Mouse (Mus musculus): ENCODE results near the gene Emb. TPM values are rescaled to one million over a fixed set of nuclear protein-coding genes. Genes with fewer than 3 reads are reported as not detected.
A peak's percentile ranks its signal among the peaks of the same experiment; 100 is the strongest.

The Emb gene
- total RNA-seq, 2 experiments from 2014 or later, result 52.9 to 55.5 TPM

GRCm38 (mm10) chr13:117219871-117220500 lies 11.7 kb downstream of the Emb start:
- DNase-seq (ENCODE audit: low spot score in 2 of 2), result no peak

DNA sequence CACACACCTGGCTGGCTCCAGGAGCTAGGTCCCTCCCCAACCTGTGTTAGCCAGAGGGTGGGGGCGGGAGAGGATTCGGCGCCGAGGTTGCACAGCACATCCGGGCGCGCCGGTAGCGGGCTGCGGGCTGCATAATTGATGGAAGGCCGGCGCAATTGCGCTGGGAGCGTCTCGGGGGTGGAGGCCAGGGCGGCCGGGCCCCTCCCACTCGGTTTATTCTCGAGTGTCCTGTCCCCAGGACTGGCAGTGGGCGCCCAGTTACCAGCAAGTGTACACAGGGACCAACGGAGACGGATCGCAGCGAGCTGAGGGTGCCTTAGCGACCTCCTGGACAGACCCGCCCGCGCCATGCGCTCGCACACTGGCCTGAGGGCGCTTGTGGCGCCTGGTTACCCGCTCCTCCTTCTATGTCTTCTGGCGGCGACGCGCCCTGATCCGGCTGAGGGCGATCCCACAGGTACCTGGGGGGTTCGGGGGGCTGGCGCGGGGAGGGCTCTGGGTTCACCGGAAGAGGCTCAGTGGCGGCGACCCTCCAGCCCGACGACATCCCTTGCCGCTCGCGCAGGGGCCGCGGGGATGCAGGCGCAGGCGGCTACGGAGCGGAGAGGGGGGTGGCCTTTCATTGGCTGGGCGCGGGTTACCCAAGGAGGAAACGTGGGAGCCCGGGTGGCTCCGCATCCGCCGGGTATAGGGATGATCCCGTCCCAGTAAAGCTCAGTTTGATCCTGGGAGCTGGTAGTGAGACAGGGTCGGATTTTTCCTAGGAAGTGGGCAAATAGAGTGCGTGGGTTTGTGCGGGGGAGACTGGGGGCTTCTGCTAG lies 12.4 kb downstream of the Emb start, which contains the start of gene Gm17509:
Gm17509 (minus strand) TSS at position 575 of the 821 bp plus-strand sequence.
- peak in 1 of 2 experiments; percentile 37 for DNase-seq (ENCODE audit: low spot score in 2 of 2)

DNA sequence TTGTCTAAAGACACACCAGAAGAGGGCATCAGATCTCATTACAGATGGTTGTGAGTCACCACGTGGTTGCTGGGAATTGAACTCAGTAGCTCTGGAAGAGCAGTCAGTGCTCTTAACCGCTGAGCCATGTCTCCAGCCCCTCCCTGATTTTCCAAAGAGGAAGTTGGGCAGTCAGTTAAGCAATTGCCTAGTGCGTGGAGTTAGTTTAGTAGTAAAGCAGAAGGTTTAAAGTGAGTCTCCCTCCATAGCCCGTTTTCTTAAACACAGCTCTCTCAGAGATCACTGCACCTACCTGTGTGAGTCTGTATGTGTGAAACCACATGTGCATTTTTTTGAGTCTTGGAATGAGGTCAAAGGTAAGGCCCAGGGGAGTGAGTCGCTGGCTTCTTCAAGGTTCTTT lies 14.8 kb downstream of the Emb start:
- DNase-seq (ENCODE audit: low spot score in 2 of 2), result no peak

DNA sequence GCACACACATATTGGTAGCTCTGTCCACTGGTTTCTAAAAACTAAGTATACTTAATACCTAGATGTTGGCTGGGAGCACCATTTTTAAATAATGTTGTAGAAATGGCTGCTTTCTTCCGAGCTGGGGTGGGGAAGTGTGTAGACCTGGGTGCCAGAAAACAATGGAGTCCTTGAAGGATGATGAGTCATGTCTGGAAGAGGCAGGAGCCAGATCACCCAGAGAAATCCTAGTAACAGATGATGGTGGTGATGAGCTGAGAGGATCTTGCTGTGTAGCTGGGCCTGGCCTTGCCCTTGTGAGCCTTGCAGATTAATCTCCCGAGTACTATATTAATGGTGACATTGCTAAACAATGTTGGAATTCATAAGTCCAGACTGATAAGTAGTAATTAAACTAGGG lies 16.6 kb downstream of the Emb start:
- DNase-seq (ENCODE audit: low spot score in 2 of 2), result no peak

- no peak for DNase-seq (ENCODE audit: low spot score in 2 of 2)
Measured at GRCm38 (mm10) chr13:117225561-117225960, 17.2 kb downstream of the Emb start.

DNA sequence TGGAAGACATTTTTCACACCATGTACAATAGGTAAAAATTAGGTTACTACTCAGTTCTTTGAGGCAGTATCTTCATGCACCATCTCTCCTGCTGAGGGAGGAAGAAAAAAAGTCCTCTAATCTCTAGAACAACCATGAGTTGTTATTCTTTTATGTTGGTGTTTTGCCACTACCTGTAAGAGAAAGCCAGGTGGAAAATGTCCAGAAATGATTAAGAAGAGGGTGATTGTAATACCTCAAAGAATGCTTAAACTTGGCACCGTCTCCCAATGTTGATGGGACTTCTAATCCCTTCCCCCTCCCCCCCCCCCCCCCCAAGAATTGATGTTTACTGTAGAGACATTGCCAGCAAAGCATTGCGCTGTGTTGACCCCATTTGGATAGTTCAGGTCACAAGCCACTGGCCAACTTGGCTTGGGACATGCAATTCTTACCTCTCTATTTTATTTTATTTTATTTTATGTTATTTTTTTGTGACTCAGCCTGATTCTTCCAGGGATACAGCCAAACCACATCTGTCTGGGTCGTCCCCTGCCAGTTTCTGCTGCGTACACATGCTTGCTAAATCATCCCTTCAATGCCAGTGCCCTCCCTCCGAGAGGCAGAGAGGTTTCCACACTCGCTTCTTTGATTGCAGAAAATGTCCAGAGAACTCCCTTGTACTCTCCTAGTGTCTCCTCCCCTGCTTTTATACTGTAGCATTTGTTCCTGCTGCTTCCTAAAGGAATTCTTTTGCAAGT lies 22.2 kb downstream of the Emb start:
- DNase-seq (ENCODE audit: low spot score in 2 of 2), result no peak

DNA sequence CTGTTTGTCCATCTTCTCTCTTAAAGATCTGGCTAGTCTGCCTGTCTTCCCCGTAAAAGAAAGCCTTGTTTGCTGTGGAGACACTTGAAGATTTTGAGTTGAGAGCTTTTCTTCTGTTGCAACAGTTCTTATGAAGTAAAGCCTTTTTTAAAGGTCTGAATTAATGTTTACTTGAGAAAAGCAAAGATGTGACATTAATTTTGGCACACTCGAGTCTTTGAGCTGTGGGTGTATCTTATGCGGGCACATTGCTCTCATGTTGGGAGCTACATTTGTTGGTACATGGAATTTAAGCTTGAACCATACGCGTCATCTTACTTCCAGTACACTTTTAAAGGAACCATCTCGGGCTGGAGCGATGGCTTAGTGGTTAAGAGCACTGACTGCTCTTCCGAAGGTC lies 25.5 kb downstream of the Emb start:
- DNase-seq (ENCODE audit: low spot score in 2 of 2), result no peak

- DNase-seq (ENCODE audit: low spot score in 2 of 2), result no peak
Measured at GRCm38 (mm10) chr13:117234486-117234885, 26.1 kb downstream of the Emb start.

- no peak for DNase-seq (ENCODE audit: low spot score in 2 of 2)
Measured at GRCm38 (mm10) chr13:117235530-117236212, 27.3 kb downstream of the Emb start.

DNA sequence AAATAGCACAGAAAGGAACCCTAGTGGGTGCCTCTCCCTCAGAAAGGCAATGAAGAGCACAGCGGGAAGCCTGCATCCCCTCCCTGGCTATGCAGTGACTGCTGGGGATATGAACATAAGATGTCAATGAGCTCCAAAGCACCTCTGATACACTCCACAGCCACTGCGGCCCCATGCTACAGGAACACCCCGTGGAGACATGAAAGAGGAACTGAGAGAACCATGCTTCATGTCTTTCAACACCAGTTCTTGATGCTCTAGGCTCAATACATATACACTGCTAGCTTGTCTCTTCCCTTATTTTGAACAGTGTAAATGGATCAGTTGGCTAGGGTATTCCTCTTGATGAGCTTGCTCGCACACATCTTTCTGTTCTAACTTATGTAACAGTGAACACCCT lies 28.8 kb downstream of the Emb start:
- no peak for DNase-seq (ENCODE audit: low spot score in 2 of 2)

DNA sequence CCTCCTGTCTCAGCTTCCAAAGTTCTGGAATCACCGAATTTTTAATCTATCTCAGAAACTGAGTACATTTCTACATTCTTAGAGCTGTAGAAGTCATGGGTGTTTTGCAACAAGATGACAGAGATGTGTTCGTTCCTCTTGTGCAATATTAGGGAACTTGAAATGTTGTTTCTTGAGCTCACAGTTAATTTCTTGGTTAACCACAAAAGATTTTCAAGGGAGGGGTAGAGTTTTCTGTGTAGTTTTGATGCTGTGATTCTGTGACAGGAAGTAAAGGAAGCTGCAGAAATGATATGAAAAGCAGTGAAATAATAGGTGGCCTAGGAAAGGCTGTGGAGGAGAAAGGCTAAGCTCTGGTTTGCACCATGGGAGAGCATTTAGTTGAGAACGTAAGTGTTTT lies 33.7 kb downstream of the Emb start:
- no peak for DNase-seq (ENCODE audit: low spot score in 2 of 2)

GRCm38 (mm10) chr13:117242621-117243020 lies 34.3 kb downstream of the Emb start:
- no peak for DNase-seq (ENCODE audit: low spot score in 2 of 2)

GRCm38 (mm10) chr13:117260704-117261103 lies 52.4 kb downstream of the Emb start:
- DNase-seq (ENCODE audit: low spot score in 2 of 2), result no peak

DNA sequence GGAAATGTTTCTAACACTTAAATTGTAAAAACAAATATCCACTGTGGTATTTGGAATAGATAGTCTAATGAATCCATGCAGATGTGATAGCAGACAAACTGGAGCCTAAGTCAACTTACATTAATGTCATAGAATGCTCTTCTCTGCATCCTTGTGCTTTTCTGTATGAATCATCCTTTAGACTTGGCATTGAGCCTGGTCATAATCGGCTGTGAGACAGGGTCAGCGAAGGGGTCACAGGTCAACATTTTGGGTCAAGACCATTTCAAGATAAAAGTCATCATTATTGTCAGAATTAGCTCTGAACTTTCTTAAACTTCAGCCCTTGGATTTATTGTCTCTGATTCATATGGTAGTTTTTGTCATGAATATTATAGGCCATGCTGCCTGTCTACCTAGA lies 57.8 kb downstream of the Emb start:
- DNase-seq (ENCODE audit: low spot score in 2 of 2), result no peak

DNA sequence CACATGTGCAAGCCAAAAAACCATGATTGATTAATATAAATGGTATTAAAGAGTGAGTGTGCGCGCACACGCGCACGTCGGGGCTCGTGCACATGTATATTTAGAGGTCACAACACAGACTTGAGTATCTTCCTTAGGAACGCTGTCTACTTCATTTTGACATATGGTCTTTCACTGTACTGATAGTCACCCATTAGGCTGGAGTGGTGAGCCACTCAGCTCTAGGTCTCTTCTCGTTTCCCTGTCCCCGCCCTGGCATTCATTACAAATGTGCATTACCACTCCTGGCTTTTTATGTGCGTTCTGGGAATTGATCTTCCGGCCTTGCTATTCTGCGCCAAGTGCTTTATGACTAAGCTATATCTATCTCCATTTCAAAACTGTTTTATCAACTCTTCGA lies 59.6 kb downstream of the Emb start:
- no peak for DNase-seq (ENCODE audit: low spot score in 2 of 2)

DNA sequence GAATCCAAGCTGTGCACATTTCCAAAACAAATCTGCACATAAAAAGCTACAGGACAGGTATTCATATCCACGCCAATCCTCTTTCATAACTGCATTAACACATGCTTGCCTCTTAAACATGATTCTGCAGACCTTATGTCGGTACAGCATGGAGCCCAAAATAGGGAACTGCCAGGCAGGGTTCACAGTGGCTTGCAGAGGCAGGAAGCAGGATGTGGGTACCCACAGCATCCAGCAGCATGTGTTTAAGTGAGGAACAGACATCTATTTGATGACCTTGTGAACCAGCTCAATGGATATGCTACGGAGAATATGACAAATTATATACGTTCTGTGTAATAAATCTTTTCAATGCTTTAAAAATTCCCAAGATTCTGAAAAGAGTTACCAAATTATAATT lies 75.7 kb downstream of the Emb start:
- DNase-seq (ENCODE audit: low spot score in 2 of 2), result no peak

- DNase-seq (ENCODE audit: low spot score in 2 of 2), result no peak
Measured at GRCm38 (mm10) chr13:117286939-117287338, 78.6 kb downstream of the Emb start.

- DNase-seq (ENCODE audit: low spot score in 2 of 2), result no peak
Measured at GRCm38 (mm10) chr13:117287400-117287799, 79.1 kb downstream of the Emb start.

- DNase-seq (ENCODE audit: low spot score in 2 of 2), result peak in 1 of 2 experiments; percentile 53
Measured at GRCm38 (mm10) chr13:117289494-117290270, 81.3 kb downstream of the Emb start.

- peak; percentile 50 to 53 for DNase-seq (ENCODE audit: low spot score in 2 of 2)
Measured at GRCm38 (mm10) chr13:117311446-117312225, 103.3 kb downstream of the Emb start.
